Mouse (Mus musculus) C2C12 (cell line): ENCODE measurements around the gene Rapsn.
A peak's percentile ranks its signal among the peaks of the same experiment; 100 is the strongest.

Source experiments
- CEBPB ChIP-seq: IDR thresholded peaks from one replicate; pipeline ENCODE4 v1.6.1; 2011; ENCODE audit warnings: low read depth, mild to moderate bottlenecking, control low read depth, moderate library complexity
- CTCF ChIP-seq: IDR thresholded peaks from one replicate; pipeline ENCODE4 v1.5.1; 2011; ENCODE audit not compliant: control insufficient read depth, insufficient read depth, insufficient read length
- MAX ChIP-seq: IDR thresholded peaks from one replicate; pipeline ENCODE4 v1.6.1; 2011; ENCODE audit warnings: mild to moderate bottlenecking, control low read depth
- MYOD1 ChIP-seq: IDR thresholded peaks from one replicate; pipeline ENCODE4 v1.6.1; 2011; ENCODE audit warnings: low read depth; ENCODE audit not compliant: control insufficient read depth, insufficient read length
- USF1 ChIP-seq: IDR thresholded peaks from one replicate; pipeline ENCODE4 v1.6.1; 2011; ENCODE audit warnings: low read depth, mild to moderate bottlenecking, control low read depth, moderate library complexity

GRCm38 (mm10) chr2:91058435-91058834 is 23.0 kb downstream of the Rapsn start:
- TF ChIP-seq CTCF (no peak), USF1 (peak; percentile 98), MYOD1 (peak; percentile 20), MAX (no peak), CEBPB (no peak)
